Mouse (Mus musculus) ES-Bruce4 (cell line): ENCODE measurements around the gene Prom1. TPM values are rescaled to one million over a fixed set of nuclear protein-coding genes. Genes with fewer than 3 reads are reported as not detected.

Source experiments
- H3K27ac ChIP-seq: 2 replicates; pipeline ENCODE4 v1.5.1; 2012; ENCODE audit warnings: low read length, inconsistent platforms; ENCODE audit not compliant: insufficient read depth
- H3K27me3 ChIP-seq: 2 replicates; pipeline ENCODE4 v1.6.1; 2012; ENCODE audit warnings: mild to moderate bottlenecking, low read length, inconsistent platforms; ENCODE audit not compliant: control insufficient read depth, poor library complexity, insufficient read depth, severe bottlenecking
- H3K36me3 ChIP-seq: 2 replicates; pipeline ENCODE4 v1.6.1; 2012; ENCODE audit warnings: inconsistent platforms, mild to moderate bottlenecking, low read length, moderate library complexity; ENCODE audit not compliant: control insufficient read depth, poor library complexity, insufficient read depth, severe bottlenecking
- H3K4me1 ChIP-seq: one replicate; pipeline ENCODE4 v1.8.1; 2011; ENCODE audit warnings: low read length; ENCODE audit not compliant: control insufficient read depth, insufficient read depth
- H3K4me3 ChIP-seq: 2 replicates; pipeline ENCODE4 v1.5.1; 2011; ENCODE audit warnings: low read depth, mild to moderate bottlenecking, low read length
- H3K9ac ChIP-seq: 2 replicates; pipeline ENCODE4 v1.6.1; 2012; ENCODE audit warnings: low read depth, mild to moderate bottlenecking, inconsistent platforms; ENCODE audit not compliant: poor library complexity, severe bottlenecking
- H3K9me3 ChIP-seq: replicated peaks from 2 replicates; pipeline ENCODE4 v1.6.1; 2012; ENCODE audit warnings: mild to moderate bottlenecking, low read length, inconsistent platforms; ENCODE audit not compliant: control insufficient read depth, poor library complexity, insufficient read depth, severe bottlenecking
- CTCF ChIP-seq: IDR thresholded peaks from one replicate; pipeline ENCODE4 v1.8.1; 2011; ENCODE audit warnings: low read depth, low read length
- EP300 ChIP-seq: IDR thresholded peaks from 2 replicates; pipeline ENCODE4 v1.6.1; 2011; ENCODE audit warnings: low read depth, low read length; ENCODE audit not compliant: insufficient read depth
- POLR2A ChIP-seq: IDR thresholded peaks from one replicate; pipeline ENCODE4 v1.8.1; 2011; ENCODE audit warnings: low read length; ENCODE audit not compliant: insufficient read depth
- polyA plus RNA-seq: library from polyadenylated mRNA; stranded (reverse); fragments of >200 nt; gene quantifications from 2 replicates; pipeline ENCODE4 v1.2.4, GENCODE M21; 2011; ENCODE audit warnings: low read depth; ENCODE audit not compliant: missing spikeins, insufficient read depth, insufficient read length

Gene Prom1
- polyA plus RNA-seq, 1 experiment, result 44.5 TPM

- no peak overlapping the region for H3K4me3 ChIP-seq
- no peak overlapping the region for H3K9ac ChIP-seq
- H3K9me3 ChIP-seq, result no peaks in the 10 kb centered on the region
- TF ChIP-seq EP300 (no peak), POLR2A (no peak), CTCF (no peak)
- H3K27me3 ChIP-seq, result no peaks in the 10 kb centered on the region
- no peaks in the 10 kb centered on the region for H3K36me3 ChIP-seq
- H3K27ac ChIP-seq, result no peak overlapping the region
- no peaks in the 10 kb centered on the region for H3K4me1 ChIP-seq
These were observed 14.8 kb downstream of the Prom1 start for GRCm38 (mm10) chr5:44087034-44087433.

- no peaks in the 10 kb centered on the region for H3K36me3 ChIP-seq
- no peak overlapping the region for H3K4me3 ChIP-seq
- H3K27me3 ChIP-seq, result no peaks in the 10 kb centered on the region
- TF ChIP-seq POLR2A, result no peak
- TF ChIP-seq CTCF, result no peak
- no peak for TF ChIP-seq EP300
- H3K4me1 ChIP-seq, result no peaks in the 10 kb centered on the region
- peaks cover 3% of the 10 kb centered on the region; the same call in 1 of the 2 replicates for H3K9me3 ChIP-seq
- no peak overlapping the region for H3K27ac ChIP-seq
- H3K9ac ChIP-seq, result no peak overlapping the region
These were observed 16.0 kb downstream of the Prom1 start for GRCm38 (mm10) chr5:44085871-44086270.

- Histone ChIP-seq H3K4me3 (no peak overlapping the region), H3K9me3 (peaks cover 3% of the 10 kb centered on the region; the same call in 1 of the 2 replicates), H3K4me1 (no peaks in the 10 kb centered on the region), H3K9ac (no peak overlapping the region), H3K27ac (no peak overlapping the region), H3K36me3 (no peaks in the 10 kb centered on the region), H3K27me3 (no peaks in the 10 kb centered on the region)
- TF ChIP-seq CTCF, result no peak
- TF ChIP-seq POLR2A, result no peak
These were observed 20.7 kb downstream of the Prom1 start for GRCm38 (mm10) chr5:44081108-44081507.

- Histone ChIP-seq H3K36me3 (no peaks in the 10 kb centered on the region), H3K4me1 (no peaks in the 10 kb centered on the region), H3K9me3 (peaks cover 3% of the 10 kb centered on the region; the same call in 1 of the 2 replicates), H3K4me3 (no peak overlapping the region), H3K27me3 (no peaks in the 10 kb centered on the region), H3K27ac (no peak overlapping the region), H3K9ac (no peak overlapping the region)
- TF ChIP-seq POLR2A, result no peak
- TF ChIP-seq EP300, result no peak
- TF ChIP-seq CTCF, result no peak
These were observed 21.4 kb downstream of the Prom1 start for GRCm38 (mm10) chr5:44080276-44081054.

- TF ChIP-seq EP300 (no peak), CTCF (no peak), POLR2A (no peak)
- Histone ChIP-seq H3K27ac (no peak overlapping the region), H3K4me1 (no peaks in the 10 kb centered on the region), H3K4me3 (no peak overlapping the region), H3K9ac (no peak overlapping the region), H3K9me3 (no peaks in the 10 kb centered on the region), H3K27me3 (no peaks in the 10 kb centered on the region), H3K36me3 (no peaks in the 10 kb centered on the region)
These were observed 26.4 kb downstream of the Prom1 start for GRCm38 (mm10) chr5:44075432-44075831.

GRCm38 (mm10) chr5:44073634-44074033 lies 28.2 kb downstream of the Prom1 start:
- TF ChIP-seq EP300, result no peak
- no peak for TF ChIP-seq CTCF
- TF ChIP-seq POLR2A, result no peak
- Histone ChIP-seq H3K9me3 (no peaks in the 10 kb centered on the region), H3K27ac (no peak overlapping the region), H3K4me1 (no peaks in the 10 kb centered on the region), H3K9ac (no peak overlapping the region), H3K4me3 (no peak overlapping the region), H3K36me3 (no peaks in the 10 kb centered on the region), H3K27me3 (no peaks in the 10 kb centered on the region)
